Mouse (Mus musculus) heart, adult 2 months (tissue): ENCODE measurements around the gene Gm28053. TPM values are rescaled to one million over a fixed set of nuclear protein-coding genes. Genes with fewer than 3 reads are reported as not detected.

Source experiments
- DNase-seq, 2 experiments: peaks; one replicate each; pipeline ENCODE4 v3.0.0; 2021
- H3K27ac ChIP-seq: fragments of 200-600 bp; 2 replicates; pipeline ENCODE4 v1.8.1; 2022
- H3K27me3 ChIP-seq: fragments of 200-500 bp; 2 replicates; pipeline ENCODE4 v1.6.1; 2012; ENCODE audit warnings: mild to moderate bottlenecking, low read length, inconsistent platforms, mixed read lengths; ENCODE audit not compliant: control insufficient read depth, insufficient read depth
- H3K36me3 ChIP-seq: fragments of 200-500 bp; 2 replicates; pipeline ENCODE4 v1.6.1; 2012; ENCODE audit warnings: low read length, inconsistent platforms; ENCODE audit not compliant: control insufficient read depth, insufficient read depth
- H3K4me1 ChIP-seq: fragments of 200-500 bp; 2 replicates; pipeline ENCODE4 v1.6.1; 2011; ENCODE audit warnings: low read length; ENCODE audit not compliant: control insufficient read depth, insufficient read depth
- H3K4me3 ChIP-seq: fragments of 200-600 bp; 2 replicates; pipeline ENCODE4 v1.8.1; 2022
- H3K79me2 ChIP-seq: fragments of 200-500 bp; replicated peaks from 2 replicates; pipeline ENCODE4 v1.6.1; 2012; ENCODE audit warnings: mild to moderate bottlenecking, inconsistent platforms, low read length, moderate library complexity, mixed read lengths; ENCODE audit not compliant: control insufficient read depth, insufficient read depth
- H3K9ac ChIP-seq: fragments of 200-500 bp; 2 replicates; pipeline ENCODE4 v1.6.1; 2012; ENCODE audit warnings: low read depth, mild to moderate bottlenecking, control low read depth, inconsistent platforms, low read length, mixed read lengths
- CTCF ChIP-seq: fragments of 200-600 bp; IDR thresholded peaks from 2 replicates; pipeline ENCODE4 v1.8.1; 2022; ENCODE audit warnings: antibody characterized with exemption, mild to moderate bottlenecking, moderate library complexity
- EP300 ChIP-seq: fragments of 200-500 bp; IDR thresholded peaks from 2 replicates; pipeline ENCODE4 v1.6.1; 2011; ENCODE audit warnings: low read depth, low read length, control low read depth; ENCODE audit not compliant: insufficient read depth
- POLR2A ChIP-seq: fragments of 200-500 bp; IDR thresholded peaks from 2 replicates; pipeline ENCODE4 v1.6.1; 2011; ENCODE audit warnings: mild to moderate bottlenecking, low read depth, low read length, control low read depth; ENCODE audit not compliant: insufficient read depth
- WGBS: fragments of 180-500 bp; shearing (Covaris S2); methylation state at CpG from one replicate; pipeline ENCODE4 v1.1.7; 2018; 5-methylcytosine and 5-hydroxymethylcytosine counted together
- intact Hi-C: fragments of 180-260 bp; cut with DNase I; formaldehyde crosslinking; loops from one replicate; pipeline ENCODE4 v1.15.1; 2025
- polyA plus RNA-seq: library from polyadenylated mRNA; depleted of rRNA; stranded (reverse); fragments of >200 nt; gene quantifications from 2 replicates; pipeline ENCODE4 v1.2.3, GENCODE M21; 2012
- total RNA-seq, 2 experiments: library from RNA; stranded (reverse); gene quantifications; 2 replicates each; pipeline ENCODE4 v1.2.3; 2021

Gm28053 gene
- total and polyA plus RNA-seq, 3 experiments, result 3.4 to 5.6 TPM; not detected in 1

GRCm38 (mm10) chr6:48698066-48698856, 20.1 kb upstream of the Gm28053 start:
- intact Hi-C loops, result no loop called here
- H3K9ac ChIP-seq, result no peak overlapping the region
- no peak for DNase-seq
- H3K4me1 ChIP-seq, result peaks cover 28% of the 10 kb centered on the region
- H3K27ac ChIP-seq, result peak overlapping the region; percentile 90
- WGBS, result 64% methylated on average over 7 of the region's 7 CpGs
- no peak overlapping the region for H3K4me3 ChIP-seq
- no peaks in the 10 kb centered on the region for H3K27me3 ChIP-seq
- H3K79me2 ChIP-seq, result no peaks in the 10 kb centered on the region
- TF ChIP-seq POLR2A (no peak), CTCF (no peak), EP300 (no peak)
- H3K36me3 ChIP-seq, result peaks cover 42% of the 10 kb centered on the region

GRCm38 (mm10) chr6:48698888-48699287, 19.5 kb upstream of the Gm28053 start:
- peaks cover 44% of the 10 kb centered on the region for H3K36me3 ChIP-seq
- H3K9ac ChIP-seq, result no peak overlapping the region
- peak overlapping the region; percentile 90 for H3K27ac ChIP-seq
- H3K4me3 ChIP-seq, result no peak overlapping the region
- intact Hi-C loops, result no loop called here
- H3K4me1 ChIP-seq, result peaks cover 28% of the 10 kb centered on the region
- 54% methylated on average over 3 of the region's 3 CpGs for WGBS
- DNase-seq, result no peak
- H3K79me2 ChIP-seq, result no peaks in the 10 kb centered on the region
- no peak for TF ChIP-seq CTCF
- no peak for TF ChIP-seq POLR2A
- no peak for TF ChIP-seq EP300
- no peaks in the 10 kb centered on the region for H3K27me3 ChIP-seq

GRCm38 (mm10) chr6:48700251-48701075, 17.9 kb upstream of the Gm28053 start:
- 20% methylated on average over 5 of the region's 5 CpGs for WGBS
- intact Hi-C loops, result loop anchor here (2.0 kb wide), 1 partner anchor 16 kb away; the partner anchor contains the start of gene Gimap4
- peak; percentile 33 to 66 for DNase-seq
- peak; percentile 93 for TF ChIP-seq EP300
- TF ChIP-seq CTCF, result no peak
- TF ChIP-seq POLR2A, result peak; percentile 72; the same call in 1 of the 2 replicates
- H3K27me3 ChIP-seq, result no peaks in the 10 kb centered on the region
- peaks cover 57% of the 10 kb centered on the region for H3K36me3 ChIP-seq
- peaks cover 30% of the 10 kb centered on the region for H3K4me1 ChIP-seq
- H3K79me2 ChIP-seq, result no peaks in the 10 kb centered on the region
- H3K27ac ChIP-seq, result peak overlapping the region; percentile 90
- H3K9ac ChIP-seq, result no peak overlapping the region
- H3K4me3 ChIP-seq, result 0 out of 2 replicates have a peak overlapping the region, but pooled peaks have one; percentile 7

- peak overlapping the region; percentile 90 for H3K27ac ChIP-seq
These were observed 16.3 kb upstream of the Gm28053 start for GRCm38 (mm10) chr6:48702146-48702545.

GRCm38 (mm10) chr6:48702601-48703000, 15.8 kb upstream of the Gm28053 start:
- intact Hi-C loops, result no loop called here
- Histone ChIP-seq H3K36me3 (peaks cover 53% of the 10 kb centered on the region), H3K27me3 (no peaks in the 10 kb centered on the region), H3K4me1 (peaks cover 28% of the 10 kb centered on the region), H3K9ac (no peak overlapping the region), H3K27ac (peak overlapping the region; percentile 90), H3K79me2 (no peaks in the 10 kb centered on the region), H3K4me3 (no peak overlapping the region)
- TF ChIP-seq EP300, result no peak
- TF ChIP-seq CTCF, result peak; percentile 51
- WGBS, result 54% methylated on average over 5 of the region's 5 CpGs
- no peak for DNase-seq

More at GRCm38 (mm10) chr6:48702146-48702545, 16.3 kb upstream of the Gm28053 start:
- no peak for DNase-seq
- Histone ChIP-seq H3K9ac (no peak overlapping the region), H3K36me3 (peaks cover 56% of the 10 kb centered on the region), H3K4me1 (peaks cover 30% of the 10 kb centered on the region), H3K4me3 (no peak overlapping the region), H3K79me2 (no peaks in the 10 kb centered on the region), H3K27me3 (no peaks in the 10 kb centered on the region)
- WGBS, result 80% methylated on average over 7 of the region's 7 CpGs
- TF ChIP-seq CTCF (no peak), EP300 (no peak), POLR2A (no peak)
- intact Hi-C loops, result no loop called here
